Mouse (Mus musculus): Measurements from ENCODE around the gene Ptgr2.
"Not testable (repeated sequence)": the region's sequence is repeated elsewhere in the genome, so short reads cannot be mapped to it uniquely, and the experiment has no call there.

Gene Ptgr2

DNA sequence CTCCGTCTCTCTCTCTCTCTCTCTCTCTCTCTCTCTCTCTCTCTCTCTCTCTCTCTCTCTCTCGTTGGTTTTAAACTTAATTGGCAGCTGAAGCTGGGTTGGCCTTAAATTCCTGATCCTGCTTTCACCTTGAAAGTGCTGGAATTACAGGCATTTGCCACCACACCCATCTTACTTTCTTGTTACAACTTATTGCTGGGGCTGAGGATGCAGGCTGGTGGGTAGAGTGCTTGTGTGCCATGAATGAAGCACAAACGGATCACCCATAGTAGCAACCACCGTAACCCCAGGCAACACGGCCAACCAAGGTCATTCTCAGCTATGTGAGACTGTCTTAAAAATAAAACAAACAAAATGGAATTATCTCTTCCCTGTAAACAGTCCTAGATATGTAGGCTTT lies 26.3 kb downstream of the Ptgr2 start:
- no peak for DNase-seq

- no peak for DNase-seq
Measured at GRCm38 (mm10) chr12:84316006-84316405, 31.0 kb downstream of the Ptgr2 start.

DNA sequence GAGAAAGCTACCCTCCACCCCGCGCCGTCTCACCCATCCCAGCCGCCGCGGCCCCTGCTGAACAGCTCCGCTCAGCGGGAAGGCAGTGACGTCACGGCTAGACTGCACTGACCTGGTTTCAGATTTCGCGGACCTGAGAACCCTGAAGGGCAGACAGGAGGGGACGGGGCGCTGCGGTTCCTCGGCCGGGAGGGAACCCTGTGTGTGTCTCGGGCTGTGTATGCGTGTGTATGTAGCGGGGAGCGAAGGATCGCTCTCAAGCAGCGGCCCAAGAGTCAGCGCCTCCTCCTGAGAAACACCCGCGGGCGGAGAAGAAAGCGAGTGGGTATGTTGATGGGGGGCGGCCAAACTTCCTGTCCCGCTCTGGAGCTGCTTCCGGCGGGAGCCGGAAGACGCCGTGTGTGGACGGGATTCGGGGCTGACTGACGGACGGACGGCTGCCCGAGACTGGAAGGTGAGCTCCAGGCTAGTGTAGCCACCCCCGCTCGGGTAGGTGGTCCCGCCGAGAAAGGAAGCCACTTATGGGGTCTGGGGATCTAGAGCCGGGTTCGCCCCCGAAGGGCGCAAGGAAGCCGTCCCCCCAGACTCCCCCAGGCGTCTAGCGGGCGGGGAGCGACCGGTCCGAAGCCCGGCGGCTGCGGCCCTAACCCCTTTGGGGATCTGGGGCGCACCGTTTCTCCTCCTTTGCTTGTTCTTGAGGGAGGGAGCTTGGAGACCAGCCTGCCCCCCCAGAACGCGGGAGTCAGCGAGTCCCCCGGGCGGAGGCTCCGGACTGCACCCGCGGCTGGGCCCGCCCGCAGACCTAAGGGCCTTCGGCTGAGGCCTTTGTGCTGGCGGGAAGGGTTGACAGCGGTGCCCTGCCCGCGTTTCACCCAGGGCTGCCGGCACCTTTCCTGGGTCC lies 31.9 kb downstream of the Ptgr2 start, which contains the start of gene Zfp410:
Gene Zfp410, plus strand, starts transcription at position 132 of the 901 bp plus-strand sequence.
- DNase-seq = peak; percentile 94

GRCm38 (mm10) chr12:84327111-84327512 lies 42.1 kb downstream of the Ptgr2 start:
- no peak for DNase-seq

- DNase-seq = no peak
Measured at GRCm38 (mm10) chr12:84336963-84337625, 52.1 kb downstream of the Ptgr2 start.

GRCm38 (mm10) chr12:84347192-84347591 lies 62.2 kb downstream of the Ptgr2 start:
- peak; percentile 54 for DNase-seq

- not testable (repeated sequence) for DNase-seq
Measured at GRCm38 (mm10) chr12:84358699-84359098, 73.7 kb downstream of the Ptgr2 start.

DNA sequence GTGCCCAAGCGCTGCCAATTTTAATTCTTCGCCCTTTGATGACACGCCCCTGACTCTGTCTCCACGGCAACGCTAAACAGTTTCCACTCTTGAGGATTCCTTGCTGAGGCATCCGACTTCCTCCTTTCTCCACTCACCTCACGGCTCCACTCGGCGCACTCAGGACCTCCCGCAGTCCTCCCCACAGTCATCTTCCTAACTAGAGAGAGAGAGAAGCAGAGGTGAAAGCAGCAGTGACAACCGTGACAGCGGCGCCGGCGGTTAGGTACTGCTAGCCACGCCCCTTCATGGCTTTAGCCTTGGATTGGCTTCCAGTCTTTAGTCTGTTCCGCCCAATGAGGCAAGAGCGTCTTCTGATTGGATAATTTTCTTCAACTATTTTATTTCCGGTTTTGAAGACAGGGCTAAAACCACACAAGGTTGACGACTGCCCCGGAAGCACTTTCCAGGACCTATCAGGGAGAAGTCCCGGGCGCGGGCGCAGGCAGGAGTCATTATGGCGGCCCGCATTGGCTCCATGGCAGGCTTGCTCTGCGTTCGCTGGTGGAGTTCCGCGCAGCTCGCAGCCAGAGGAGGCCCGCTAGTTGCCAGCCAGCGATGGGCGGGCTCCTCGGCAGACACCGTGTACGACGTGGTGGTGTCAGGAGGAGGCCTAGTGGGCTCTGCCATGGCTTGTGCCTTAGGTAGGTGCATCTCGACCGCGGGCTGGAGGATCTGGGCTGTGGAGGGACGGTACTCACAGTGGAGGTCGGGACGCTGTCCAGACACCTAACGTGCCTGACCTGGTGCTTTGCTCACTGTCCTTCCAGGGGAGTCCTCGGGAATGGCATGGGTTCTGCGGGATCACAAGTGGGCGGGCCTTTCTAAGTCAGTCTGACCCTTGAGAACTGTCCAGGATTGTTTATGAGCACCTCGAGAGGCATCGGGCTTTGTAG lies 76.8 kb downstream of the Ptgr2 start, which contains the start of the genes Coq6 and Fam161b:
Gene Coq6, plus strand, starts transcription at position 103 of the 935 bp plus-strand sequence.
Gene Fam161b, minus strand, starts transcription at position 279 of the 935 bp plus-strand sequence.
- peak; percentile 100 for DNase-seq

DNA sequence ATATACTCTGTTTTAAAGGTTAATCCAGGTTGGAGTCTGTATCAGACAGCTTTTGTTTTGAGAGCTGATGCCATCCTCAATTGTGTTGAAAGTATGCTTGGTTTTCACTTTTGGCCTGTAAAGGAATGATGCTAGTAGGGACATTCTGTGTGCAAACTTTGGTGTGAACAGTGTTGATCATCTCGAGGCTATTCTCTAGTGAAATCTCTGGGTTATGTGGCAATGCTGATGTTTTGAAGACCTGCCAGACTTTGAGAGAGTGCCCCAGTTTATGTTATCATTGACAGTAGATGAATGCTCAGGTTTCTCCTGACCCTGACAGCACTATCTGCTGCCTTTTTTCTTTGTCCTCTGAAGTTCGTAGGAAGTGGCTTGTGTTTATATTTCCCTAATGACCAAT lies 77.8 kb downstream of the Ptgr2 start:
- no peak for DNase-seq

- DNase-seq = no peak
Measured at GRCm38 (mm10) chr12:84364291-84364690, 79.3 kb downstream of the Ptgr2 start.

DNA sequence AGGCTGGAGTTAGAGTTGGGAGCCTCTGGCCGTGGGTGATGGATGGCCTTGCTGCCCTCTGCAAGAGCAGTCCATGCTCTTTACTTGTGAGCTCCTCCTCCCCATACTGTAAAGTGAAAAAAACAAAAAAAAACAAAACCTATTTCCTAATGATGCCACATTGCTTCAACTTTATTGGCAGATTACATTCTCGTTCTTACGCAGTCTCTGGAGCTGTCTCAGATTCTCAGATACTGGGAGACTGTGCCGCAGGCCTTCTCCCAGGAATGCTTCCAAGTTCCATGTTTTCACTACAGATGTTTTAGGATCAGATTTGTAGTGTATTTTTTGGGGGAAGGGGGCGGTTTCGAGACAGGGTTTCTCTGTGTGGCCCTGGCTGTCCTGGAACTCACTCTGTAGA lies 80.1 kb downstream of the Ptgr2 start:
- DNase-seq = no peak

Data from retina, postnatal 1 day (tissue).